Mouse (Mus musculus) Patski (cell line): ENCODE data around the gene Rsbn1l. TPM values are rescaled to one million over a fixed set of nuclear protein-coding genes. Genes with fewer than 3 reads are reported as not detected.

Source experiments
- ATAC-seq: fragments of 100-300 bp; one replicate; pipeline ENCODE4 v1.8.0; 2021
- CTCF ChIA-PET: fragments of 350-600 bp; sonication (Branson Sonifier 250); formaldehyde crosslinking; loops from one replicate; lab custom pipeline; 2022; ENCODE audit warnings: inconsistent platforms; lab: Charles Lee
- POLR2A ChIA-PET: fragments of 350-600 bp; sonication (Branson Sonifier 250); formaldehyde crosslinking; loops from one replicate; lab custom pipeline; 2022; ENCODE audit warnings: antibody characterized with exemption, inconsistent platforms; lab: Charles Lee
- DNase-seq: peaks from one replicate; pipeline ENCODE4 v3.0.0-alpha.2; 2011; ENCODE audit warnings: low read depth, low spot score
- H3K27me3 ChIP-seq: fragments of 371-371 bp; one replicate; pipeline ENCODE4 v1.5.1; 2021
- CTCF ChIP-seq: fragments of 100-300 bp; IDR thresholded peaks from one replicate; pipeline ENCODE4 v1.5.1; 2021
- in situ Hi-C: fragments of 300-500 bp; cut with MboI; formaldehyde crosslinking; loops from 3 replicates; pipeline ENCODE4 v1.11.1; 2018; ENCODE audit warnings: low pct_unique_long_range_greater_than_20kb, mixed read lengths
- polyA plus RNA-seq: library from polyadenylated mRNA; unstranded; gene quantifications from one replicate; pipeline ENCODE4 v1.2.3, GENCODE M21; 2021

Gene Rsbn1l
- polyA plus RNA-seq: 12.8 TPM

DNA sequence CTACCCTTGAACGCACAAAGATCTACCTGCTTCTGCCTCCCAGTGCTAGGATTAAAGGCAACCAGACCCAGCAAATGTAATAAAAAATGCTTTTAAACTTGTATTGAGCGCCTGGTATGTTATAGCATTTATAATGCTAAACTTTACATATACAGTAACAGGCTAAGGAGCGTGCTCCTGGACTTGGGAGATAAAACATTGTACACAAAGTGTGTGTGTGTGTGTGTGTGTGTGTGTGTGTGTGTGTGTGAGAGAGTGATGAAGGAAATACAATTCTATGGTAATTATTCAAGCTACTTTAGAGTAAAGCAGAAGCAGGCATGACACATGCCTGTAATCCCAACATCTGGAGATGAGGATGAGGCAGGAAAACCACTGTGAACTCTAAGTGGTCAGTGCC is at the start of gene Rsbn1l:
Gene Rsbn1l, minus strand, starts transcription at position 101 of the 400 bp plus-strand sequence.
- ATAC-seq (no peak), DNase-seq (no peak)
- ChIA-PET POLR2A (no interaction called here), CTCF (no interaction called here)
- H3K27me3 ChIP-seq: no peaks in the 10 kb centered on the region
- no peak for TF ChIP-seq CTCF
- in situ Hi-C loops: no loop called here

DNA sequence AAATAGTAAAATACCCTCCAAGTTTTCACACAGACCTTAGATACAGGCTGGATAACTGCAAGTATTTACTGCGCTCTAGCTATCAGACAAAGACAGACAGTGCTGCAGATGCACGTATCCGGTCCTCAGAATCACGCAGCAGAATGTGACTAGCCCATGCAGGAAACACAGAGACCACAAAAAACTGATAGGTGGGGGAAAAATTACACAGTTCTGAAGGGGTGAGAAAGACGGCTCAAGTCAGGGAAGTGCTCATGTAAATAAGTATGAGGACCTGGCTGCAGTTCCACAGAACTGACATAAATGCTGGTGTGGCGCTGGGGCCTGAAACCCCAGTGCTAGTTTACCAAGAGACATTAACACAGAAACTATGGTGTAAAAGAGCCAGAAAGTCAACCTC is 46.5 kb upstream of the Rsbn1l start:
- TF ChIP-seq CTCF: no peak
- ChIA-PET CTCF (no interaction called here), POLR2A (interaction anchor here (0.6 kb wide), 1 partner anchor 52 kb away, joined by 4 read pairs; no protein-coding TSS in a partner anchor)
- in situ Hi-C loops: no loop called here
- no peaks in the 10 kb centered on the region for H3K27me3 ChIP-seq
- ATAC-seq (no peak), DNase-seq (no peak)

- POLR2A ChIA-PET: interaction anchor here (0.6 kb wide), 1 partner anchor 53 kb away, joined by 4 read pairs; no protein-coding TSS in a partner anchor
- no peaks in the 10 kb centered on the region for H3K27me3 ChIP-seq
- CTCF ChIA-PET: interaction anchor here (2.9 kb wide), 1 partner anchor 9 kb away, joined by 16 read pairs; no protein-coding TSS in a partner anchor
- DNase-seq (no peak), ATAC-seq (no peak)
- in situ Hi-C loops: no loop called here
- no peak for TF ChIP-seq CTCF
Measured at GRCm38 (mm10) chr5:21001622-21002315, 45.6 kb upstream of the Rsbn1l start.

DNA sequence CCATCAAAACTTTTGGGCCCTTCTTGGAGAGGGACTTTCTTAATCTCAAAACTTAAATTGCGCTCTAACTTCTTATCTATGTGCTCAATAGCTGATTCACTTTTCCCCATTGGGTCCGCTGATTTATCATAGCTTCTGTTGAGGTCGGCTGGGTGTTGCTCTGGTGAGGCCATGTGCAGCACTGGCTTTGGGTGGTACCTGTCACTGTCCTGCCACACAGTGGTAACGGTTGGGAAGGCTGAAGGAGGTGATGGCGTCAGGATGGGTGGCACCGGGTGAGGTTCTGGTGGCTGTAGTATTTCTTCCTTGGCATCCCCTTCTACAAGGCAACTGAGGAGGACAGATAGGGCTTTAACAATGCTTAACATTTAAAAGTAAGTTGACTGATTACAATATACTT is 42.2 kb upstream of the Rsbn1l start:
- in situ Hi-C loops: no loop called here
- no peaks in the 10 kb centered on the region for H3K27me3 ChIP-seq
- ChIA-PET CTCF (interaction anchor here (1.3 to 3.7 kb wide), 3 partner anchors 12 to 22 kb away, joined by 3 to 16 read pairs (median 16); no protein-coding TSS in a partner anchor), POLR2A (no interaction called here)
- no peak for TF ChIP-seq CTCF
- no peak for DNase-seq
- ATAC-seq: no peak

DNA sequence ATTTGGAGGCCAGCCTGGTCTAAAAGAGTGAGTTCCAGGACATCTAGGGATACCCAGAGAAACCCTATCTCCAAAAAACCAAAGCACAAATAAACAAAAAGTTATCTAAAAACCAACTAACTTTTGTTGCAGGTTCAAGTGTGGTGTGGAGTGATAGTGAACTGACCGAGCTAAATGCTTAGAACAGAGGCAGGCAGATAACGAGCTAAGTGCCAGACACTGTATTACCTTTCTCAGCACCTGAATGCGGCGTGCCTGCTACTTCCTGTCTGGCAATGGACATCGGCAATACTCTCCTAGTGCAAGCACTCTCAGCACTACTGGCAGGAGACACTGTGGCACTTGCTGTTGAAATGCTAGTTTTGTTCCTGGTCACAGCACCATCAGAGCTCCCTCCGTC is 41.4 kb upstream of the Rsbn1l start:
- ATAC-seq (no peak), DNase-seq (no peak)
- TF ChIP-seq CTCF: no peak
- ChIA-PET CTCF (interaction anchor here (1.4 to 3.7 kb wide), 2 partner anchors 13 to 70 kb away, joined by 3 to 16 read pairs; no protein-coding TSS in a partner anchor), POLR2A (no interaction called here)
- no peaks in the 10 kb centered on the region for H3K27me3 ChIP-seq
- in situ Hi-C loops: no loop called here

- TF ChIP-seq CTCF: no peak
- no peak for ATAC-seq
- POLR2A ChIA-PET: no interaction called here
- no peak for DNase-seq
- in situ Hi-C loops: no loop called here
- no peaks in the 10 kb centered on the region for H3K27me3 ChIP-seq
- CTCF ChIA-PET: no interaction called here
Measured at GRCm38 (mm10) chr5:20990062-20990809, 34.0 kb upstream of the Rsbn1l start.

DNA sequence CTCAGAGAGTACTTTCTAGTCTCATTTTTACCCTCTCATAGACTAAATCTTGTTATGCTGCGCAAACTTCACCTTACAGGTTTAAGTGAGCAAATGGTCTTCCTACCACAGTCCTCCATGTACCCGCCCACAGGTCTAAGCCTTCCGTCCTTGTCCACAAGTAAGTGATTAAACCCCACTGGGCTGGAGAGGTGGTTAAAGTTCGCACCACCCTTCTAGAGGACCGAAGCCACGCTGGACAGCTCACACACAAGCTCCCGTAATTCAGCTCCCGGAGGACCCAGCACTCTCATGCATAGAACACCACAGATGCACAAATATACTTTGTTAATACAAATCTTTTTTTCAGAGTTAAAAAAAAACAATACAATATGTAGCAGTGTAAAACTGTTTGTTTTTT is 30.1 kb upstream of the Rsbn1l start:
- TF ChIP-seq CTCF: no peak
- DNase-seq (no peak), ATAC-seq (no peak)
- ChIA-PET CTCF (no interaction called here), POLR2A (no interaction called here)
- in situ Hi-C loops: no loop called here
- H3K27me3 ChIP-seq: no peaks in the 10 kb centered on the region

- CTCF ChIA-PET: interaction anchor here (1.1 kb wide), 1 partner anchor 11 kb away, joined by 4 read pairs; no protein-coding TSS in a partner anchor
- no peaks in the 10 kb centered on the region for H3K27me3 ChIP-seq
- ATAC-seq (no peak), DNase-seq (no peak)
- in situ Hi-C loops: no loop called here
- POLR2A ChIA-PET: no interaction called here
- no peak for TF ChIP-seq CTCF
Measured at GRCm38 (mm10) chr5:20983505-20983904, 27.3 kb upstream of the Rsbn1l start.

DNA sequence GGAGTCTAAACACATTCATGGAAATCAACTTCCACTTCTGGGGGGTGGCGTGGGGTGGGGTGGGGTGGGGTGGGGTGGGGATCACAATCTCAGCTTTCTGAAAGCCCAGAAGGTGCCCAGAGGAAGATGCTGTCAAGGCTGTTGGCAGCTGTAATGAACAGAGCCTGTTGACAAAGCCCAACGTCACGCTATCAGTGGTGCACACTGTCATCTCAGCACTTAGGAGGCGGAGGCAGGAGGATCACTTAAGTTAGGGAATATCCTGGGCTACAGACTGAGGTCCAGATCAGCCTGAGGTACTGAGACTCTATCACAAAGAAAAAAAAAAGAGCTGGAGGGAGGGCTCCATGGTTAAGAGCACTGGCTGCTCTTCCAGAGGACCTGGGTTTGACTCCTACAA is 18.5 kb upstream of the Rsbn1l start:
- no peaks in the 10 kb centered on the region for H3K27me3 ChIP-seq
- no peak for DNase-seq
- ChIA-PET POLR2A (interaction anchor here (1.0 kb wide), 1 partner anchor 80 kb away, joined by 3 read pairs; no protein-coding TSS in a partner anchor), CTCF (interaction anchor here (0.9 kb wide), 1 partner anchor 61 kb away, joined by 3 read pairs; no protein-coding TSS in a partner anchor)
- no peak for TF ChIP-seq CTCF
- ATAC-seq: no peak
- in situ Hi-C loops: no loop called here

GRCm38 (mm10) chr5:20973999-20974398 is 17.8 kb upstream of the Rsbn1l start:
- ATAC-seq (no peak), DNase-seq (no peak)
- no peak for TF ChIP-seq CTCF
- ChIA-PET CTCF (interaction anchor here (0.9 kb wide), 1 partner anchor 60 kb away, joined by 3 read pairs; no protein-coding TSS in a partner anchor), POLR2A (no interaction called here)
- no peaks in the 10 kb centered on the region for H3K27me3 ChIP-seq
- in situ Hi-C loops: no loop called here
